Mouse (Mus musculus) midbrain, embryonic 15.5 days (tissue): ENCODE measurements at regions not wholly inside any gene's neighbourhood (a gene's known extent, or its start where the extent isn't known, plus 50 kb on each side); places are given as distances from the start of the nearest gene placed in this dataset.
A peak's percentile ranks its signal among the peaks of the same experiment; 100 is the strongest.

Source experiments
- ATAC-seq: fragments of 200-750 bp; cut with Nextera tagmentation; replicated peaks from 2 replicates; pipeline ENCODE4 v1.8.0; 2017; ENCODE audit warnings: moderate TSS enrichment
- H3K27ac ChIP-seq: fragments of 300-500 bp; sonication (generic); 2 replicates; pipeline ENCODE4 v1.5.1; 2015; ENCODE audit warnings: mild to moderate bottlenecking, inconsistent platforms
- H3K27me3 ChIP-seq: fragments of 300-500 bp; sonication (generic); replicated peaks from 2 replicates; pipeline ENCODE4 v1.6.1; 2015; ENCODE audit warnings: inconsistent platforms
- H3K36me3 ChIP-seq: fragments of 300-500 bp; sonication (generic); replicated peaks from 2 replicates; pipeline ENCODE4 v1.6.1; 2015; ENCODE audit warnings: inconsistent platforms
- H3K4me1 ChIP-seq: fragments of 300-500 bp; sonication (generic); 2 replicates; pipeline ENCODE4 v1.6.1; 2015; ENCODE audit warnings: inconsistent platforms
- H3K4me2 ChIP-seq: fragments of 300-500 bp; sonication (generic); 2 replicates; pipeline ENCODE4 v1.6.1; 2015; ENCODE audit warnings: inconsistent platforms, mild to moderate bottlenecking, moderate library complexity
- H3K4me3 ChIP-seq: fragments of 300-500 bp; sonication (generic); 2 replicates; pipeline ENCODE4 v1.5.1; 2015; ENCODE audit warnings: mild to moderate bottlenecking, inconsistent platforms
- H3K9ac ChIP-seq: fragments of 300-500 bp; sonication (generic); 2 replicates; pipeline ENCODE4 v1.6.1; 2015; ENCODE audit warnings: mild to moderate bottlenecking, inconsistent platforms
- H3K9me3 ChIP-seq: fragments of 300-500 bp; sonication (generic); 2 replicates; pipeline ENCODE4 v1.6.1; 2016; ENCODE audit warnings: inconsistent platforms
- WGBS: fragments of 180-500 bp; shearing (Covaris S2); methylation state at CpG from one replicate; pipeline ENCODE4 v1.1.7; 2015; ENCODE audit warnings: mixed read lengths; 5-methylcytosine and 5-hydroxymethylcytosine counted together

GRCm38 (mm10) chr17:50425110-50425509 lies 84.1 kb upstream of the Plcl2 start:
- Histone ChIP-seq H3K27ac (no peak overlapping the region), H3K4me1 (peaks cover 11% of the 10 kb centered on the region; the same call in 1 of the 2 replicates), H3K4me3 (no peak overlapping the region), H3K9ac (no peak overlapping the region), H3K36me3 (no peaks in the 10 kb centered on the region), H3K4me2 (no peak overlapping the region), H3K9me3 (no peaks in the 10 kb centered on the region), H3K27me3 (no peaks in the 10 kb centered on the region)
- 85% methylated on average over 3 of the region's 3 CpGs for WGBS
- no peak for ATAC-seq

GRCm38 (mm10) chr17:50425531-50425930 lies 83.7 kb upstream of the Plcl2 start:
- Histone ChIP-seq H3K9ac (no peak overlapping the region), H3K9me3 (no peaks in the 10 kb centered on the region), H3K4me1 (peaks cover 11% of the 10 kb centered on the region; the same call in 1 of the 2 replicates), H3K4me2 (no peak overlapping the region), H3K36me3 (no peaks in the 10 kb centered on the region), H3K27me3 (no peaks in the 10 kb centered on the region), H3K4me3 (no peak overlapping the region), H3K27ac (no peak overlapping the region)
- no peak for ATAC-seq
- 95% methylated on average over 4 of the region's 4 CpGs for WGBS

GRCm38 (mm10) chr17:50426146-50426545 lies 83.1 kb upstream of the Plcl2 start:
- H3K27me3 ChIP-seq = no peaks in the 10 kb centered on the region
- peaks cover 11% of the 10 kb centered on the region; the same call in 1 of the 2 replicates for H3K4me1 ChIP-seq
- no peak overlapping the region for H3K9ac ChIP-seq
- H3K9me3 ChIP-seq = no peaks in the 10 kb centered on the region
- no peak for ATAC-seq
- H3K4me3 ChIP-seq = no peak overlapping the region
- no peak overlapping the region for H3K27ac ChIP-seq
- H3K4me2 ChIP-seq = no peak overlapping the region
- 81% methylated on average over 7 of the region's 7 CpGs for WGBS
- no peaks in the 10 kb centered on the region for H3K36me3 ChIP-seq

- Histone ChIP-seq H3K9me3 (no peaks in the 10 kb centered on the region), H3K27me3 (no peaks in the 10 kb centered on the region), H3K4me2 (peak overlapping the region; percentile 32; the same call in 1 of the 2 replicates), H3K36me3 (no peaks in the 10 kb centered on the region), H3K4me3 (no peak overlapping the region), H3K27ac (peak overlapping the region; percentile 73), H3K9ac (no peak overlapping the region), H3K4me1 (peaks cover 11% of the 10 kb centered on the region; the same call in 1 of the 2 replicates)
- peak; percentile 74 for ATAC-seq
- 4% methylated on average over 10 of the region's 10 CpGs for WGBS
These were observed 81.7 kb upstream of the Plcl2 start for GRCm38 (mm10) chr17:50427331-50428003.

- H3K4me2 ChIP-seq = no peak overlapping the region
- ATAC-seq = peak; percentile 73
These were observed 81.1 kb upstream of the Plcl2 start for GRCm38 (mm10) chr17:50428004-50428560.

GRCm38 (mm10) chr17:50432559-50432958 lies 76.6 kb upstream of the Plcl2 start:
- no peaks in the 10 kb centered on the region for H3K27me3 ChIP-seq
- no peak overlapping the region for H3K9ac ChIP-seq
- H3K4me2 ChIP-seq = no peak overlapping the region
- WGBS = 89% methylated on average over 6 of the region's 6 CpGs
- no peaks in the 10 kb centered on the region for H3K9me3 ChIP-seq
- H3K4me3 ChIP-seq = no peak overlapping the region
- no peak overlapping the region for H3K27ac ChIP-seq
- no peaks in the 10 kb centered on the region for H3K36me3 ChIP-seq
- ATAC-seq = no peak
- peaks cover 6% of the 10 kb centered on the region; the same call in 1 of the 2 replicates for H3K4me1 ChIP-seq

More at GRCm38 (mm10) chr17:50428004-50428560, 81.1 kb upstream of the Plcl2 start:
- no peak overlapping the region for H3K9ac ChIP-seq
- no peaks in the 10 kb centered on the region for H3K27me3 ChIP-seq
- H3K4me1 ChIP-seq = peaks cover 11% of the 10 kb centered on the region; the same call in 1 of the 2 replicates
- no peaks in the 10 kb centered on the region for H3K9me3 ChIP-seq
- H3K36me3 ChIP-seq = no peaks in the 10 kb centered on the region
- peak overlapping the region; percentile 73 for H3K27ac ChIP-seq
- 25% methylated on average over 5 of the region's 5 CpGs for WGBS
- no peak overlapping the region for H3K4me3 ChIP-seq

GRCm38 (mm10) chr17:50438960-50439359 lies 70.2 kb upstream of the Plcl2 start:
- Histone ChIP-seq H3K27ac (no peak overlapping the region), H3K9ac (no peak overlapping the region), H3K4me3 (no peak overlapping the region), H3K9me3 (no peaks in the 10 kb centered on the region), H3K4me1 (no peaks in the 10 kb centered on the region), H3K27me3 (no peaks in the 10 kb centered on the region), H3K4me2 (no peak overlapping the region), H3K36me3 (no peaks in the 10 kb centered on the region)
- WGBS = 91% methylated on average over 5 of the region's 5 CpGs
- ATAC-seq = no peak

GRCm38 (mm10) chr17:50439365-50439764 lies 69.8 kb upstream of the Plcl2 start:
- no peaks in the 10 kb centered on the region for H3K9me3 ChIP-seq
- ATAC-seq = no peak
- H3K27me3 ChIP-seq = no peaks in the 10 kb centered on the region
- H3K27ac ChIP-seq = no peak overlapping the region
- WGBS = 72% methylated on average over 3 of the region's 3 CpGs
- H3K4me3 ChIP-seq = no peak overlapping the region
- H3K4me1 ChIP-seq = no peaks in the 10 kb centered on the region
- H3K36me3 ChIP-seq = no peaks in the 10 kb centered on the region
- H3K4me2 ChIP-seq = no peak overlapping the region
- no peak overlapping the region for H3K9ac ChIP-seq

- no peaks in the 10 kb centered on the region for H3K9me3 ChIP-seq
- WGBS = 88% methylated on average over 5 of the region's 5 CpGs
- H3K4me1 ChIP-seq = no peaks in the 10 kb centered on the region
- H3K4me3 ChIP-seq = no peak overlapping the region
- no peaks in the 10 kb centered on the region for H3K36me3 ChIP-seq
- no peak overlapping the region for H3K27ac ChIP-seq
- H3K4me2 ChIP-seq = no peak overlapping the region
- ATAC-seq = no peak
- no peak overlapping the region for H3K9ac ChIP-seq
- H3K27me3 ChIP-seq = no peaks in the 10 kb centered on the region
These were observed 67.1 kb upstream of the Plcl2 start for GRCm38 (mm10) chr17:50442062-50442461.

- 91% methylated on average over 6 of the region's 6 CpGs for WGBS
- no peaks in the 10 kb centered on the region for H3K36me3 ChIP-seq
- no peaks in the 10 kb centered on the region for H3K27me3 ChIP-seq
- no peaks in the 10 kb centered on the region for H3K9me3 ChIP-seq
- H3K4me1 ChIP-seq = no peaks in the 10 kb centered on the region
- no peak for ATAC-seq
- no peak overlapping the region for H3K27ac ChIP-seq
- H3K9ac ChIP-seq = no peak overlapping the region
- H3K4me3 ChIP-seq = no peak overlapping the region
- no peak overlapping the region for H3K4me2 ChIP-seq
These were observed 66.3 kb upstream of the Plcl2 start for GRCm38 (mm10) chr17:50442905-50443304.

GRCm38 (mm10) chr17:50443376-50444022 lies 65.7 kb upstream of the Plcl2 start:
- 80% methylated on average over 6 of the region's 6 CpGs for WGBS
- no peak overlapping the region for H3K4me3 ChIP-seq
- no peak for ATAC-seq
- H3K9ac ChIP-seq = no peak overlapping the region
- H3K27me3 ChIP-seq = no peaks in the 10 kb centered on the region
- H3K4me2 ChIP-seq = no peak overlapping the region
- H3K36me3 ChIP-seq = no peaks in the 10 kb centered on the region
- no peaks in the 10 kb centered on the region for H3K4me1 ChIP-seq
- no peaks in the 10 kb centered on the region for H3K9me3 ChIP-seq
- no peak overlapping the region for H3K27ac ChIP-seq

- H3K27me3 ChIP-seq = no peaks in the 10 kb centered on the region
- no peak overlapping the region for H3K9ac ChIP-seq
- H3K36me3 ChIP-seq = no peaks in the 10 kb centered on the region
- no peak overlapping the region for H3K4me2 ChIP-seq
- no peak for ATAC-seq
- H3K4me1 ChIP-seq = no peaks in the 10 kb centered on the region
- no peak overlapping the region for H3K27ac ChIP-seq
- 80% methylated on average over 1 of the region's 1 CpGs for WGBS
- H3K9me3 ChIP-seq = no peaks in the 10 kb centered on the region
- no peak overlapping the region for H3K4me3 ChIP-seq
These were observed 65.2 kb upstream of the Plcl2 start for GRCm38 (mm10) chr17:50444023-50444389.
